Mouse (Mus musculus): ENCODE results near the gene Snx1.

The Snx1 gene

GRCm38 (mm10) chr9:66160155-66160554, 33.8 kb upstream of the Snx1 start:
- Histone ChIP-seq H3K36me3 (ENCODE audit: insufficient read depth, low read length) (no peaks in the 10 kb centered on the region), H3K4me3 (replicated peaks; ENCODE audit: low read length) (no peak overlapping the region), H3K9me3 (ENCODE audit: low read length) (no peaks in the 10 kb centered on the region), H3K27me3 (ENCODE audit: insufficient read depth, low read length) (peaks cover 63% of the 10 kb centered on the region), H3K4me1 (replicated peaks; ENCODE audit: low read depth, low read length) (peaks cover 9% of the 10 kb centered on the region)
- TF ChIP-seq CTCF (conservative IDR thresholded peaks at IDR 0.05; ENCODE audit: low read length) (peak; percentile 42), NANOG (IDR thresholded peaks at IDR 0.05; ENCODE audit: borderline replicate concordance, low read length) (no peak), POU5F1 (IDR thresholded peaks at IDR 0.05; ENCODE audit: borderline replicate concordance, low read length) (no peak)

GRCm38 (mm10) chr9:66158885-66159430, 32.6 kb upstream of the Snx1 start:
- Histone ChIP-seq H3K4me1 (replicated peaks; ENCODE audit: low read depth, low read length) (peaks cover 9% of the 10 kb centered on the region), H3K9me3 (ENCODE audit: low read length) (no peaks in the 10 kb centered on the region), H3K4me3 (replicated peaks; ENCODE audit: low read length) (no peak overlapping the region; the same call in 1 of the 2 replicates), H3K27me3 (ENCODE audit: insufficient read depth, low read length) (peaks cover 69% of the 10 kb centered on the region), H3K36me3 (ENCODE audit: insufficient read depth, low read length) (no peaks in the 10 kb centered on the region)
- TF ChIP-seq NANOG (IDR thresholded peaks at IDR 0.05; ENCODE audit: borderline replicate concordance, low read length): no peak
- no peak for TF ChIP-seq CTCF (conservative IDR thresholded peaks at IDR 0.05; ENCODE audit: low read length)
- no peak for TF ChIP-seq POU5F1 (IDR thresholded peaks at IDR 0.05; ENCODE audit: borderline replicate concordance, low read length)

GRCm38 (mm10) chr9:66157958-66158830, 31.8 kb upstream of the Snx1 start, which contains the start of gene Dapk2:
TSS of gene Dapk2 (plus strand) at chr9:66158223.
- peaks cover 14% of the 10 kb centered on the region for H3K4me1 ChIP-seq (replicated peaks; ENCODE audit: low read depth, low read length)
- peak; percentile 13; the same call in 1 of the 2 replicates for TF ChIP-seq CTCF (conservative IDR thresholded peaks at IDR 0.05; ENCODE audit: low read length)
- TF ChIP-seq NANOG (IDR thresholded peaks at IDR 0.05; ENCODE audit: borderline replicate concordance, low read length): no peak
- no peak for TF ChIP-seq POU5F1 (IDR thresholded peaks at IDR 0.05; ENCODE audit: borderline replicate concordance, low read length)
- peaks cover 75% of the 10 kb centered on the region for H3K27me3 ChIP-seq (ENCODE audit: insufficient read depth, low read length)
- no peaks in the 10 kb centered on the region for H3K9me3 ChIP-seq (ENCODE audit: low read length)
- peak within 1 kb of the TSS; percentile 83 for H3K4me3 ChIP-seq (replicated peaks; ENCODE audit: low read length)
- no peaks in the 10 kb centered on the region for H3K36me3 ChIP-seq (ENCODE audit: insufficient read depth, low read length)

GRCm38 (mm10) chr9:66155534-66155933, 29.1 kb upstream of the Snx1 start:
- TF ChIP-seq POU5F1 (IDR thresholded peaks at IDR 0.05; ENCODE audit: borderline replicate concordance, low read length) (no peak), CTCF (conservative IDR thresholded peaks at IDR 0.05; ENCODE audit: low read length) (peak; percentile 30; the same call in 1 of the 2 replicates)
- no peaks in the 10 kb centered on the region for H3K36me3 ChIP-seq (ENCODE audit: insufficient read depth, low read length)
- H3K4me1 ChIP-seq (replicated peaks; ENCODE audit: low read depth, low read length): peaks cover 29% of the 10 kb centered on the region
- no peaks in the 10 kb centered on the region for H3K9me3 ChIP-seq (ENCODE audit: low read length)
- H3K4me3 ChIP-seq (replicated peaks; ENCODE audit: low read length): no peak overlapping the region
- peaks cover 77% of the 10 kb centered on the region for H3K27me3 ChIP-seq (ENCODE audit: insufficient read depth, low read length)

- no peak for TF ChIP-seq NANOG (IDR thresholded peaks at IDR 0.05; ENCODE audit: borderline replicate concordance, low read length)
- TF ChIP-seq CTCF (conservative IDR thresholded peaks at IDR 0.05; ENCODE audit: low read length): no peak
- no peak for TF ChIP-seq POU5F1 (IDR thresholded peaks at IDR 0.05; ENCODE audit: borderline replicate concordance, low read length)
- no peaks in the 10 kb centered on the region for H3K36me3 ChIP-seq (ENCODE audit: insufficient read depth, low read length)
- H3K9me3 ChIP-seq (ENCODE audit: low read length): no peaks in the 10 kb centered on the region
- H3K4me1 ChIP-seq (replicated peaks; ENCODE audit: low read depth, low read length): peaks cover 29% of the 10 kb centered on the region
- peaks cover 71% of the 10 kb centered on the region for H3K27me3 ChIP-seq (ENCODE audit: insufficient read depth, low read length)
- H3K4me3 ChIP-seq (replicated peaks; ENCODE audit: low read length): no peak overlapping the region
These were observed 27.6 kb upstream of the Snx1 start for GRCm38 (mm10) chr9:66154013-66154412.

GRCm38 (mm10) chr9:66153594-66153993, 27.2 kb upstream of the Snx1 start:
- peaks cover 67% of the 10 kb centered on the region for H3K27me3 ChIP-seq (ENCODE audit: insufficient read depth, low read length)
- TF ChIP-seq CTCF (conservative IDR thresholded peaks at IDR 0.05; ENCODE audit: low read length): no peak
- H3K36me3 ChIP-seq (ENCODE audit: insufficient read depth, low read length): no peaks in the 10 kb centered on the region
- no peak overlapping the region for H3K4me3 ChIP-seq (replicated peaks; ENCODE audit: low read length)
- H3K4me1 ChIP-seq (replicated peaks; ENCODE audit: low read depth, low read length): peaks cover 27% of the 10 kb centered on the region
- no peaks in the 10 kb centered on the region for H3K9me3 ChIP-seq (ENCODE audit: low read length)

- Histone ChIP-seq H3K27me3 (ENCODE audit: insufficient read depth, low read length) (peaks cover 53% of the 10 kb centered on the region), H3K4me1 (replicated peaks; ENCODE audit: low read depth, low read length) (peaks cover 20% of the 10 kb centered on the region), H3K4me3 (replicated peaks; ENCODE audit: low read length) (peak overlapping the region; percentile 35), H3K36me3 (ENCODE audit: insufficient read depth, low read length) (no peaks in the 10 kb centered on the region), H3K9me3 (ENCODE audit: low read length) (no peaks in the 10 kb centered on the region)
- TF ChIP-seq CTCF (conservative IDR thresholded peaks at IDR 0.05; ENCODE audit: low read length) (no peak), POU5F1 (IDR thresholded peaks at IDR 0.05; ENCODE audit: borderline replicate concordance, low read length) (no peak), NANOG (IDR thresholded peaks at IDR 0.05; ENCODE audit: borderline replicate concordance, low read length) (no peak)
These were observed 25.6 kb upstream of the Snx1 start for GRCm38 (mm10) chr9:66152011-66152410.

- TF ChIP-seq NANOG (IDR thresholded peaks at IDR 0.05; ENCODE audit: borderline replicate concordance, low read length) (no peak), POU5F1 (IDR thresholded peaks at IDR 0.05; ENCODE audit: borderline replicate concordance, low read length) (no peak), CTCF (conservative IDR thresholded peaks at IDR 0.05; ENCODE audit: low read length) (no peak)
- Histone ChIP-seq H3K4me3 (replicated peaks; ENCODE audit: low read length) (no peak overlapping the region), H3K36me3 (ENCODE audit: insufficient read depth, low read length) (no peaks in the 10 kb centered on the region), H3K27me3 (ENCODE audit: insufficient read depth, low read length) (peaks cover 16% of the 10 kb centered on the region), H3K4me1 (replicated peaks; ENCODE audit: low read depth, low read length) (peaks cover 10% of the 10 kb centered on the region), H3K9me3 (ENCODE audit: low read length) (no peaks in the 10 kb centered on the region)
These were observed 19.8 kb upstream of the Snx1 start for GRCm38 (mm10) chr9:66146141-66146540.

Data from E14TG2a.4 (cell line).